Mouse (Mus musculus): ENCODE data around the gene Krtap19-4. TPM values are rescaled to one million over a fixed set of nuclear protein-coding genes. Genes with fewer than 3 reads are reported as not detected.

Gene Krtap19-4
- not detected in 2 replicates for polyA plus RNA-seq (2015; fragmentation: Nextera tagmentation; extraction: Ambion mirVana)

DNA sequence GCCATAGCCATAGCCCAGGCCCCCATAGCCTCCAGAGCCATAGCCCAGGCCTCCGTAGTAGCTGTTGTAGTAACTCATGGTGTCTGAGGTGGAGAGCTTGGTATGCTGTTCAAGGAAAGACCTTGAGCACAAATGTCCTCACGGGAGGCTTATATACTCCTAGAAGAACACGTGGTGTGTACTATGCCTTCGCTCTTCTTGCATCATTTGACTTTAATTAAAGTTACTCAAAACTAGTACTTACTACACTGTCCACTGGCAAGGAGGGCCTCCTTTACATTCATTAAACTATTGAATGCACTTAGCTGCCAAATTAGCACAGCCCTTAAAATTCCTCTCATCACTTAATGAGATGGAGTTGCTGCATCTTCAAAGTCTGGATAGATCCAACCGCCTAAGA is at the start of gene Krtap19-4:
TSS of gene Krtap19-4 (minus strand) at position 101 of the 400 bp plus-strand sequence.

DNA sequence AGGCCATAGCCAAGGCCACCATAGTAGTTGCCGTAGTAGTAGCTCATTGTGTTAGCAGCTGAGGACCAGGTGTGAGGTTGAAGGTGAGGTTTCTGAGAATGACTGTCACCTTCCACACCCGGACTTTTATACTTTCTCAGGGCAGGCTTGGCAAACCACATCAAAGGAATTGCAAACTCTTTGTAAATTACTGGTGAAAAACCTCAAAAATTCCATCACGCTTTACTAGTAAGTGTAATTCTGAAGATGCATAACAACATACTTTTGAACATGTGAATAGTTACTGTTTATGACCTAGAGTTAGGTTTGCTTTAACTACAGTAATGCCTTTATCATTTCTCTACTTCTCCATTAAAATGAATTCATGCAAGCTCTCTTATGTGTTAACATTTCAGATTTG is 47.3 kb upstream of the Krtap19-4 start, which contains the start of gene Krtap19-9b:
TSS of gene Krtap19-9b (minus strand) at position 101 of the 400 bp plus-strand sequence.

DNA sequence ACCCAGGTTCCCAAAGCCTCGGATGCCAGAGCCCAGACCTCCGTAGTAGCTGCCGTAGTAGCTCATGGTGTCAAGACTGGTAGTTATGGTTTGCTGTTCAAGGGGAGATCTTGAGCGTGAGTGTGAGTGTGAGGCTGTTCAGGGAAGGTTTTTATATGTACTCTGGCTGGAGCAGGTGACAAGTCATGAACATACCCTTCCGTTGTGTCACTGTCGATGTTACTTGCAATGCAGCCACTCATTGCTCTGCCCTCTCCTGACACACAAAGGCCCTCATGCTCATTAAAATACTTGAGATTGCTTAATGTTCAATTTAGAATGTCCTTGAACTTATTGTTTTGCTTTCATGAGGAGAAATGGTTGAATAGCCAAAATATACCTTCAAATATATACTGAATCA is 11.5 kb upstream of the Krtap19-4 start, which contains the start of gene Krtap19-5:
TSS of gene Krtap19-5 (minus strand) at position 101 of the 400 bp plus-strand sequence.

DNA sequence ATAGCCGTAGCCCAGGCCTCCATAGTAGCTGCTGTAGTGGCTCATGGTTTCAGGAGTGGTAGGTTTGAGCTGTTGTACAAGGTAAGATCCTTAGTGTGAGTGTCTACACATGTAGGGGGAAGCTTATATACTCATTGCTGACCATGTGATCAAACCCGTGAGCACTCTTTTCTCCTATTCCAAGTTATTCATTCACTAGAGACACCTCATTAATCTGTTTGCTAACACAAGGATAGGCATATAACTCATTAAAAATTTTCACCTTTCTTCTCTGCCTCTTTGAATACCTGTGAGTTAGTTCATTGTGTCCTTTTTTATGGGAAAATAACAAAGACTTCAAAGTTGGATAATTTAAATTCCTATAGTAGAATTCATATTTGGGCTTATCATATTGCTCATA is 7.0 kb downstream of the Krtap19-4 start, which contains the start of gene Krtap19-3:
TSS of gene Krtap19-3 (minus strand) at position 101 of the 400 bp plus-strand sequence.

DNA sequence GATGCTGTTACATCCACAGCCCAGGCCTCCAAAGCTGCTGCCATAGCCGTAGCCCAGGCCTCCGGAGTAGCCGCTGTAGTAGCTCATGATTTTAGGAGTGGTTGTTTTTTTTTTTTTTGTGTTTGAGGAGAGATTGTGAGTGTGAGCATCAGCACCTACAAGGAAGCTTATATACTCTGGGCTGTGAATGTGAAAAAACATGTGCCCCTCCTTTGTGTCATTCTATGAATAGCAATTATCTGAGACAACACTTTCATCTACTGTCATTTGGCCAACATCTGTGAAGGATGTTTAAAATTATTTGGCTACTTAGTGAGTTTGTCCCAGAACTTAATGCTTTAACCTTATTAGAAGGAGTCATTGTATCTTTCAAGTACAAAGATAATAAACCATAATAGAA is 10.7 kb downstream of the Krtap19-4 start, which contains the start of gene Krtap19-2:
TSS of gene Krtap19-2 (minus strand) at position 101 of the 400 bp plus-strand sequence.

DNA sequence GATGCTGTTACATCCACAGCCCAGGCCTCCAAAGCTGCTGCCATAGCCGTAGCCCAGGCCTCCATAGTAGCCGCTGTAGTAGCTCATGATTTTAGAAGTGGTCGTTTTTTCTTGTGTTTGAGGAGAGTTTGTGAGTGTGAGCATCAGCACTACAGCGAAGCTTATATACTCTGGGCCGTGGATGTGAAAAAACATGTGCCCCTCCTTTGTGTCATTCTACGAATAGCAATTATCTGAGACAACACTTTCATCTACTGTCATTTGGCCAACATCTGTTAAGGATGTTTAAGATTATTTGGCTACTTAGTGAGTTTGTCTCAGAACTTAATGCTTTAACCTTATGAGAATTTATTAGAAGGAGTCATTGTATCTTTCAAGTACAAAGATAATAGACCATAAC is 15.6 kb downstream of the Krtap19-4 start, which contains the start of gene Krtap19-1:
TSS of gene Krtap19-1 (minus strand) at position 101 of the 400 bp plus-strand sequence.

Other genes with a start within 250 kb of the Krtap19-4 start
- gene Krtap26-1, start 237.3 kb downstream of the Krtap19-4 start, polyA plus RNA-seq (2015; fragmentation: Nextera tagmentation; extraction: Ambion mirVana), result not detected in 2 replicates
- not detected in 2 replicates for gene Krtap27-1, start 213.4 kb downstream of the Krtap19-4 start, polyA plus RNA-seq (2015; fragmentation: Nextera tagmentation; extraction: Ambion mirVana)
- gene 2310061N02Rik, start 177.1 kb downstream of the Krtap19-4 start, polyA plus RNA-seq (2015; fragmentation: Nextera tagmentation; extraction: Ambion mirVana), result not detected in 2 replicates
- gene Krtap13-1, start 156.2 kb downstream of the Krtap19-4 start, polyA plus RNA-seq (2015; fragmentation: Nextera tagmentation; extraction: Ambion mirVana), result not detected in 2 replicates
- not detected in 2 replicates for gene Krtap13, start 133.5 kb downstream of the Krtap19-4 start, polyA plus RNA-seq (2015; fragmentation: Nextera tagmentation; extraction: Ambion mirVana)
- not detected in 2 replicates for gene 2310034C09Rik, start 126.2 kb downstream of the Krtap19-4 start, polyA plus RNA-seq (2015; fragmentation: Nextera tagmentation; extraction: Ambion mirVana)
- not detected in 2 replicates for gene 2310057N15Rik, start 110.9 kb downstream of the Krtap19-4 start, polyA plus RNA-seq (2015; fragmentation: Nextera tagmentation; extraction: Ambion mirVana)
- not detected in 2 replicates for gene Gm5965, start 107.2 kb downstream of the Krtap19-4 start, polyA plus RNA-seq (2015; fragmentation: Nextera tagmentation; extraction: Ambion mirVana)
- not detected in 2 replicates for gene Gm20741, start 72.9 kb downstream of the Krtap19-4 start, polyA plus RNA-seq (2015; fragmentation: Nextera tagmentation; extraction: Ambion mirVana)
- not detected in 2 replicates for gene Krtap15, start 64.9 kb downstream of the Krtap19-4 start, polyA plus RNA-seq (2015; fragmentation: Nextera tagmentation; extraction: Ambion mirVana)
- gene Krtap14, start 58.9 kb downstream of the Krtap19-4 start, polyA plus RNA-seq (2015; fragmentation: Nextera tagmentation; extraction: Ambion mirVana), result not detected in 2 replicates
- not detected in 2 replicates for gene Krtap19-1, start 15.7 kb downstream of the Krtap19-4 start, polyA plus RNA-seq (2015; fragmentation: Nextera tagmentation; extraction: Ambion mirVana)
- gene Krtap19-2, start 10.8 kb downstream of the Krtap19-4 start, polyA plus RNA-seq (2015; fragmentation: Nextera tagmentation; extraction: Ambion mirVana), result not detected in 2 replicates
- gene Krtap19-3, start 7.1 kb downstream of the Krtap19-4 start, polyA plus RNA-seq (2015; fragmentation: Nextera tagmentation; extraction: Ambion mirVana), result not detected in 2 replicates
- not detected in 2 replicates for gene Krtap19-5, start 11.4 kb upstream of the Krtap19-4 start, polyA plus RNA-seq (2015; fragmentation: Nextera tagmentation; extraction: Ambion mirVana)
- gene Krtap19-9b, start 47.2 kb upstream of the Krtap19-4 start, polyA plus RNA-seq (2015; fragmentation: Nextera tagmentation; extraction: Ambion mirVana), result not detected in 2 replicates
- gene Krtap16-3, start 77.8 kb upstream of the Krtap19-4 start, polyA plus RNA-seq (2015; fragmentation: Nextera tagmentation; extraction: Ambion mirVana), result not detected in 2 replicates
- gene Krtap22-2, start 125.7 kb upstream of the Krtap19-4 start, polyA plus RNA-seq (2015; fragmentation: Nextera tagmentation; extraction: Ambion mirVana), result not detected in 2 replicates
- not detected in 2 replicates for gene Gm10229, start 130.2 kb upstream of the Krtap19-4 start, polyA plus RNA-seq (2015; fragmentation: Nextera tagmentation; extraction: Ambion mirVana)
- gene Krtap6-1, start 146.6 kb upstream of the Krtap19-4 start, polyA plus RNA-seq (2015; fragmentation: Nextera tagmentation; extraction: Ambion mirVana), result not detected in 2 replicates
- gene Gm10228, start 156.4 kb upstream of the Krtap19-4 start, polyA plus RNA-seq (2015; fragmentation: Nextera tagmentation; extraction: Ambion mirVana), result not detected in 2 replicates
- not detected in 2 replicates for gene Krtap6-5, start 162.8 kb upstream of the Krtap19-4 start, polyA plus RNA-seq (2015; fragmentation: Nextera tagmentation; extraction: Ambion mirVana)
- gene 1110025L11Rik, start 178.9 kb upstream of the Krtap19-4 start, polyA plus RNA-seq (2015; fragmentation: Nextera tagmentation; extraction: Ambion mirVana), result not detected in 2 replicates
- gene Krtap6-3, start 198.9 kb upstream of the Krtap19-4 start, polyA plus RNA-seq (2015; fragmentation: Nextera tagmentation; extraction: Ambion mirVana), result not detected in 2 replicates